Comparison of ENCODE assay signal across 8 mouse cellular contexts in the genomic region with DNA sequence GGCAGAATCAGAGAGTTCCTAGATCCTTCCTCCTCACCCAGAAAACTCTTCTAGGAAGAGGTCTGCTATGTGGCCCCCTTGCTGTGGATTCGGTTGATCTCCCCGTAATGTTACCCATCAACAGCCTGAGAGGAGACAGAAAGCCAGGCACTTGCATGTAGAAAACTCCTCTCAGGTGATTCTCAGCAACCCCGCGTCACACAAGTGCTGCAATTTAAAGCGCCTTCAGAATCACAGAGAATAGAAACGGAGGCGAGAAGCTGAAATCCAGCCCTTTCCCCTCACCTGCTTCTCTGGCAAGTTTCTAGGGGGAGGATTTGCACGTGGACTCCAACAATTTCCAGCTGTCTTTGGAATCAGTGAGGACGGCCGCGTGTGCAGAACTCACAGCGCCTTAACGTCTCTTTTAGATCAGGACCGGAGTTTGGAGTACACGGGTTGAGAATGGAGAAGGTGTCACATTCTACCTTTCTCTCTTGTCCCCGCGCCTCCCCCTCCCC. TPM values are rescaled to one million over a fixed set of nuclear protein-coding genes. Genes with fewer than 3 reads are reported as not detected.
DNase-seq lines count a peak whose midpoint lies in the region; ATAC-seq and TF ChIP-seq lines count a peak whose summit lies in the region.

No protein-coding gene starts in this region.

- peak overlapping the region; percentile 96; the same call in 1 of the 2 replicates for H3K4me2 ChIP-seq in heart, postnatal 0 days (ENCODE audit: low read depth, low read length)
- peak overlapping the region; percentile 93; the same call in 1 of the 2 replicates for H3K4me2 ChIP-seq in hindbrain, embryonic 11.5 days (replicated peaks; ENCODE audit: low read depth, low read length)

- H3K9me3 ChIP-seq in heart, postnatal 0 days (replicated peaks; ENCODE audit: control insufficient read depth, low read length) = no peaks in the 10 kb centered on the region
- H3K9me3 ChIP-seq in hindbrain, embryonic 11.5 days (ENCODE audit: control insufficient read depth, low read length) = no peaks in the 10 kb centered on the region
- no peaks in the 10 kb centered on the region for H3K9me3 ChIP-seq in midbrain, embryonic 10.5 days (replicated peaks)

- H3K27me3 ChIP-seq in heart, postnatal 0 days (ENCODE audit: control insufficient read depth, insufficient read depth, low read length) = peaks cover 78% of the 10 kb centered on the region
- peaks cover 62% of the 10 kb centered on the region for H3K27me3 ChIP-seq in hindbrain, embryonic 11.5 days (ENCODE audit: control insufficient read depth, insufficient read depth, low read length)
- peaks cover 95% of the 10 kb centered on the region for H3K27me3 ChIP-seq in midbrain, embryonic 10.5 days (ENCODE audit: low read depth, poor library complexity, severe bottlenecking)

- H3K4me3 ChIP-seq in heart, postnatal 0 days (ENCODE audit: low read depth, low read length) = peak overlapping the region; percentile 56
- H3K4me3 ChIP-seq in hindbrain, embryonic 11.5 days (ENCODE audit: low read depth, low read length) = peak overlapping the region; percentile 42; the same call in 1 of the 2 replicates
- peak overlapping the region; percentile 61 for H3K4me3 ChIP-seq in midbrain, embryonic 10.5 days

- H3K9ac ChIP-seq in heart, postnatal 0 days (replicated peaks; ENCODE audit: low read depth, low read length) = no peak overlapping the region
- no peak overlapping the region for H3K9ac ChIP-seq in hindbrain, embryonic 11.5 days (ENCODE audit: low read depth, low read length)

- no peak for TF ChIP-seq CTCF in heart, postnatal 0 days (IDR thresholded peaks at IDR 0.05; ENCODE audit: low read depth)

- no peaks in the 10 kb centered on the region for H3K36me3 ChIP-seq in heart, postnatal 0 days (replicated peaks; ENCODE audit: control insufficient read depth, insufficient read depth, low read length)
- no peaks in the 10 kb centered on the region for H3K36me3 ChIP-seq in hindbrain, embryonic 11.5 days (ENCODE audit: control insufficient read depth, insufficient read depth, low read length)
- H3K36me3 ChIP-seq in midbrain, embryonic 10.5 days = no peaks in the 10 kb centered on the region

- H3K4me1 ChIP-seq in heart, postnatal 0 days (ENCODE audit: control insufficient read depth, insufficient read depth) = peaks cover 14% of the 10 kb centered on the region
- H3K4me1 ChIP-seq in hindbrain, embryonic 11.5 days (replicated peaks; ENCODE audit: control insufficient read depth, insufficient read depth, low read length) = peaks cover 16% of the 10 kb centered on the region
- peaks cover 49% of the 10 kb centered on the region for H3K4me1 ChIP-seq in midbrain, embryonic 10.5 days

- no peak overlapping the region for H3K27ac ChIP-seq in heart, postnatal 0 days (ENCODE audit: low read depth)
- no peak overlapping the region for H3K27ac ChIP-seq in hindbrain, embryonic 11.5 days (ENCODE audit: low read depth, low read length)
- H3K27ac ChIP-seq in midbrain, embryonic 10.5 days (replicated peaks) = no peak overlapping the region

- DNase-seq in heart, postnatal 0 days (ENCODE audit: low spot score) = no peak
- no peak for DNase-seq in heart, adult 11 months
- peak; percentile 14 for DNase-seq in ZHBTc4 (ENCODE audit: low read depth, low spot score)
- peak; percentile 54 for DNase-seq in hindbrain, embryonic 11.5 days (ENCODE audit: low spot score)
- DNase-seq in midbrain, embryonic 10.5 days (ENCODE audit: low spot score) = peak; percentile 35
- no peak for DNase-seq in ovary, adult 18-20 months (ENCODE audit: low spot score)
- no peak for DNase-seq in cerebellum, adult 11 months

- no peak for TF ChIP-seq EP300 in heart, postnatal 0 days (IDR thresholded peaks at IDR 0.05; ENCODE audit: low read depth)

- WGBS in heart, postnatal 0 days = 2% methylated on average over 17 of the region's 17 CpGs
- under 1% methylated on average over 17 of the region's 17 CpGs for whole genome bisulfite sequencing in hindbrain, embryonic 11.5 days
- 1% methylated on average over 17 of the region's 17 CpGs for WGBS in midbrain, embryonic 10.5 days

- ATAC-seq in heart, postnatal 0 days (ENCODE audit: insufficient read depth, low read depth) = no peak
- no peak for ATAC-seq in hindbrain, embryonic 11.5 days (ENCODE audit: low FRiP score)
- ATAC-seq in erythroblast, adult 5-6 weeks (replicated peaks; ENCODE audit: low FRiP score, poor library complexity, severe bottlenecking) = no peak

RNA-seq across cellular contexts. Expression of gene Ccno, which starts 1.1 kb away (rescaled TPM):
- 0.23 TPM in 1 of 2 replicates, not detected in the other for total RNA-seq in heart, postnatal 0 days (2014; rRNA removed; ENCODE audit: low replicate concordance)
- polyA plus RNA-seq in heart, postnatal 0 days (2015; fragmentation: Nextera tagmentation; extraction: Ambion mirVana) = 0.14 and 0.29 TPM in 2 replicates
- polyA plus RNA-seq in hindbrain, embryonic 11.5 days (2014; fragmentation: Nextera tagmentation; extraction: Ambion mirVana) = 2.6 and 5.0 TPM in 2 replicates
- 0.21 and 0.79 TPM in 2 replicates for polyA plus RNA-seq in midbrain, embryonic 10.5 days (2016; fragmentation: Nextera tagmentation; extraction: Ambion mirVana)
- total RNA-seq in erythroblast, adult 5-6 weeks (2015; ENCODE audit: low replicate concordance) = 5.2 and 10.0 TPM in 2 replicates
- 2.0 TPM in 2 replicates for total RNA-seq in erythroblast, adult 5-6 weeks (2017; ENCODE audit: low replicate concordance)

RNA-seq across cellular contexts. Expression of gene Mcidas, which starts 7.1 kb away (rescaled TPM):
- not detected in 2 replicates for total RNA-seq in heart, postnatal 0 days (2014; rRNA removed; ENCODE audit: low replicate concordance)
- polyA plus RNA-seq in heart, postnatal 0 days (2015; fragmentation: Nextera tagmentation; extraction: Ambion mirVana) = 0.08 TPM in 1 of 2 replicates, not detected in the other
- polyA plus RNA-seq in hindbrain, embryonic 11.5 days (2014; fragmentation: Nextera tagmentation; extraction: Ambion mirVana) = 2.2 and 2.7 TPM in 2 replicates
- 0.25 TPM in 1 of 2 replicates, not detected in the other for polyA plus RNA-seq in midbrain, embryonic 10.5 days (2016; fragmentation: Nextera tagmentation; extraction: Ambion mirVana)
- total RNA-seq in erythroblast, adult 5-6 weeks (2015; ENCODE audit: low replicate concordance) = not detected in 2 replicates
- total RNA-seq in erythroblast, adult 5-6 weeks (2017; ENCODE audit: low replicate concordance) = not detected in 2 replicates

RNA-seq across cellular contexts. Expression of gene Cdc20b, which starts 48.4 kb away (rescaled TPM):
- not detected in 2 replicates for total RNA-seq in heart, postnatal 0 days (2014; rRNA removed; ENCODE audit: low replicate concordance)
- not detected in 2 replicates for polyA plus RNA-seq in heart, postnatal 0 days (2015; fragmentation: Nextera tagmentation; extraction: Ambion mirVana)
- 0.92 and 2.1 TPM in 2 replicates for polyA plus RNA-seq in hindbrain, embryonic 11.5 days (2014; fragmentation: Nextera tagmentation; extraction: Ambion mirVana)
- polyA plus RNA-seq in midbrain, embryonic 10.5 days (2016; fragmentation: Nextera tagmentation; extraction: Ambion mirVana) = 0.17 TPM in 1 of 2 replicates, not detected in the other
- not detected in 2 replicates for total RNA-seq in erythroblast, adult 5-6 weeks (2015; ENCODE audit: low replicate concordance)
- total RNA-seq in erythroblast, adult 5-6 weeks (2017; ENCODE audit: low replicate concordance) = not detected in 2 replicates

RNA-seq across cellular contexts. Expression of gene Dhx29, which starts 59.2 kb away (rescaled TPM):
- total RNA-seq in heart, postnatal 0 days (2014; rRNA removed; ENCODE audit: low replicate concordance) = 6.4 and 15.0 TPM in 2 replicates
- 12.1 and 13.2 TPM in 2 replicates for polyA plus RNA-seq in heart, postnatal 0 days (2015; fragmentation: Nextera tagmentation; extraction: Ambion mirVana)
- polyA plus RNA-seq in hindbrain, embryonic 11.5 days (2014; fragmentation: Nextera tagmentation; extraction: Ambion mirVana) = 33.5 and 42.3 TPM in 2 replicates
- polyA plus RNA-seq in midbrain, embryonic 10.5 days (2016; fragmentation: Nextera tagmentation; extraction: Ambion mirVana) = 32.5 and 34.1 TPM in 2 replicates
- total RNA-seq in erythroblast, adult 5-6 weeks (2015; ENCODE audit: low replicate concordance) = 3.1 and 9.2 TPM in 2 replicates
- 6.4 and 7.8 TPM in 2 replicates for total RNA-seq in erythroblast, adult 5-6 weeks (2017; ENCODE audit: low replicate concordance)

RNA-seq across cellular contexts. Expression of gene Mtrex, which starts 59.3 kb away (rescaled TPM):
- total RNA-seq in heart, postnatal 0 days (2014; rRNA removed; ENCODE audit: low replicate concordance) = 14.3 and 15.5 TPM in 2 replicates
- polyA plus RNA-seq in heart, postnatal 0 days (2015; fragmentation: Nextera tagmentation; extraction: Ambion mirVana) = 22.3 and 23.4 TPM in 2 replicates
- polyA plus RNA-seq in hindbrain, embryonic 11.5 days (2014; fragmentation: Nextera tagmentation; extraction: Ambion mirVana) = 94.7 and 103 TPM in 2 replicates
- polyA plus RNA-seq in midbrain, embryonic 10.5 days (2016; fragmentation: Nextera tagmentation; extraction: Ambion mirVana) = 94.7 and 98.2 TPM in 2 replicates
- 34.9 and 56.7 TPM in 2 replicates for total RNA-seq in erythroblast, adult 5-6 weeks (2015; ENCODE audit: low replicate concordance)
- 33.9 and 51.3 TPM in 2 replicates for total RNA-seq in erythroblast, adult 5-6 weeks (2017; ENCODE audit: low replicate concordance)

Comparison
In these comparisons a context has a peak if more than half of its experiments do, and no peak if none do; other contexts are left out.
1. DNase-seq: peak in ZHBTc4 (single experiment), hindbrain, embryonic 11.5 days (single experiment) and midbrain, embryonic 10.5 days (single experiment); none in heart, postnatal 0 days (single experiment), heart, adult 11 months (single experiment), ovary, adult 18-20 months (single experiment) and cerebellum, adult 11 months (single experiment).
2. Peak in every context shown above with its lines, with median percentiles within 50 percentile points of each other: H3K4me3 ChIP-seq.